Mouse (Mus musculus) liver, embryonic 14.5 days (tissue): ENCODE measurements around the gene Lyrm4.

ENCODE experiments used
- CTCF ChIP-seq: IDR thresholded peaks from 2 replicates; pipeline ENCODE4 v1.5.1; 2016; ENCODE audit warnings: antibody characterized with exemption, low read depth, control low read depth
- EP300 ChIP-seq: IDR thresholded peaks from 2 replicates; pipeline ENCODE4 v1.6.1; 2016; ENCODE audit warnings: antibody characterized with exemption, low read depth

GRCm38 (mm10) chr13:35968719-35969430, 148.5 kb downstream of the Lyrm4 start:
- no peak for TF ChIP-seq EP300
- no peak for TF ChIP-seq CTCF
